Comparison of ENCODE assay signal across 10 mouse cellular contexts in genomic region chr19:27219586-27219985, GRCm38 (mm10). TPM values are rescaled to one million over a fixed set of nuclear protein-coding genes. Genes with fewer than 3 reads are reported as not detected.
A peak's percentile ranks its signal among the peaks of the same experiment; 100 is the strongest.
DNase-seq lines count a peak whose midpoint lies in the region; ATAC-seq and TF ChIP-seq lines count a peak whose summit lies in the region.
"Had no signal": no experiment of that assay in that cellular context is flagged by ENCODE, and none has a peak within 500 bp of the region (broad histone marks: within the 10 kb centered on the region; RNA-seq: fewer than 3 reads in every experiment).

No protein-coding gene starts in this region.

- intact Hi-C loops in gastrocnemius, adult 2 months (cut with DNase I), result loop anchor here (2.0 to 10.0 kb wide), 2 partner anchors 43 to 195 kb away; no protein-coding TSS in a partner anchor
- intact Hi-C loops in gastrocnemius, postnatal 36 days (cut with DNase I), result loop anchor here (5.0 to 10.0 kb wide), 3 partner anchors 42 to 195 kb away; no protein-coding TSS in a partner anchor
- intact Hi-C loops in left cerebral cortex, postnatal 36 days (cut with DNase I), result loop anchor here (5.0 to 10.0 kb wide), 5 partner anchors 95 to 472 kb away; partner anchors contain the start of gene Gm815

- H3K4me1 ChIP-seq in liver, adult 2 months (ENCODE audit: control insufficient read depth, insufficient read depth, low read length), result peaks cover 9% of the 10 kb centered on the region; the same call in 1 of the 2 replicates
- H3K4me1 ChIP-seq in liver, embryonic 12.5 days, result no peaks in the 10 kb centered on the region
- H3K4me1 ChIP-seq in hindbrain, embryonic 14.5 days (replicated peaks; ENCODE audit: control insufficient read depth, insufficient read depth, low read length), result peaks cover 16% of the 10 kb centered on the region
- peaks cover 55% of the 10 kb centered on the region for H3K4me1 ChIP-seq in midbrain, embryonic 13.5 days (replicated peaks)

- H3K27me3 ChIP-seq in liver, adult 2 months (ENCODE audit: control insufficient read depth, insufficient read depth, low read length), result peaks cover 15% of the 10 kb centered on the region
- peaks cover 67% of the 10 kb centered on the region for H3K27me3 ChIP-seq in liver, embryonic 12.5 days (replicated peaks)
- H3K27me3 ChIP-seq in hindbrain, embryonic 14.5 days (ENCODE audit: control insufficient read depth, insufficient read depth, low read length), result 0 out of 2 replicates have a peak, but pooled peaks cover 7% of the 10 kb centered on the region
- 0 out of 2 replicates have a peak, but pooled peaks cover 5% of the 10 kb centered on the region for H3K27me3 ChIP-seq in midbrain, embryonic 13.5 days

- H3K79me2 ChIP-seq in liver, adult 2 months (ENCODE audit: control insufficient read depth, insufficient read depth, low read length), result no peaks in the 10 kb centered on the region

- peak overlapping the region; percentile 94 for H3K4me3 ChIP-seq in gastrocnemius, adult 2 months
- no peak overlapping the region for H3K4me3 ChIP-seq in liver, adult 2 months (ENCODE audit: insufficient read depth, low read depth, low read length)
- H3K4me3 ChIP-seq in liver, embryonic 12.5 days, result no peak overlapping the region
- peak overlapping the region; percentile 92 for H3K4me3 ChIP-seq in hindbrain, embryonic 14.5 days (replicated peaks; ENCODE audit: low read length)
- H3K4me3 ChIP-seq in midbrain, embryonic 13.5 days (replicated peaks), result peak overlapping the region; percentile 81

- TF ChIP-seq CTCF in gastrocnemius, adult 2 months (IDR thresholded peaks at IDR 0.05), result no peak
- TF ChIP-seq CTCF in liver, adult 2 months (IDR thresholded peaks at IDR 0.05; ENCODE audit: low read depth, low read length), result no peak

- TF ChIP-seq POLR2A in liver, adult 2 months (IDR thresholded peaks at IDR 0.05; ENCODE audit: extremely low read depth, insufficient read depth, low read length), result no peak

- peak overlapping the region; percentile 97 for H3K27ac ChIP-seq in gastrocnemius, adult 2 months
- no peak overlapping the region for H3K27ac ChIP-seq in liver, adult 2 months (replicated peaks; ENCODE audit: insufficient read depth, low read depth, low read length)
- no peak overlapping the region for H3K27ac ChIP-seq in liver, embryonic 12.5 days
- H3K27ac ChIP-seq in hindbrain, embryonic 14.5 days, result no peak overlapping the region
- no peak overlapping the region for H3K27ac ChIP-seq in midbrain, embryonic 13.5 days

- no peak for DNase-seq in gastrocnemius, adult 2 months
- no peak for DNase-seq in gastrocnemius, postnatal 36 days
- peak; percentile 29 for DNase-seq in liver, adult 2 months (ENCODE audit: extremely low read depth, low read depth, low spot score)
- DNase-seq in hindbrain, embryonic 14.5 days (ENCODE audit: low spot score), result no peak
- no peak for DNase-seq in left cerebral cortex, postnatal 36 days (ENCODE audit: low spot score in 2 of 2)

- H3K9me3 ChIP-seq in liver, embryonic 12.5 days (replicated peaks), result no peaks in the 10 kb centered on the region
- H3K9me3 ChIP-seq in hindbrain, embryonic 14.5 days (ENCODE audit: control insufficient read depth, low read length), result no peaks in the 10 kb centered on the region
- no peaks in the 10 kb centered on the region for H3K9me3 ChIP-seq in midbrain, embryonic 13.5 days

- H3K9ac ChIP-seq in liver, adult 2 months (ENCODE audit: low read depth, low read length), result no peak overlapping the region
- H3K9ac ChIP-seq in liver, embryonic 12.5 days, result no peak overlapping the region
- no peak overlapping the region for H3K9ac ChIP-seq in hindbrain, embryonic 14.5 days
- H3K9ac ChIP-seq in midbrain, embryonic 13.5 days (replicated peaks), result 0 out of 2 replicates have a peak overlapping the region, but pooled peaks have one; percentile 88

- H3K4me2 ChIP-seq in liver, embryonic 12.5 days, result no peak overlapping the region
- H3K4me2 ChIP-seq in hindbrain, embryonic 14.5 days (replicated peaks), result peak overlapping the region; percentile 95
- H3K4me2 ChIP-seq in midbrain, embryonic 13.5 days (replicated peaks), result peak overlapping the region; percentile 91

- no peak for ATAC-seq in liver, embryonic 12.5 days
- ATAC-seq in hindbrain, embryonic 14.5 days (ENCODE audit: low FRiP score), result no peak
- ATAC-seq in midbrain, embryonic 13.5 days, result no peak
- no peak for ATAC-seq in erythroblast, adult 5-6 weeks (replicated peaks; ENCODE audit: low FRiP score, poor library complexity, severe bottlenecking)

- H3K36me3 ChIP-seq in liver, adult 2 months (ENCODE audit: control insufficient read depth, insufficient read depth, low read length), result no peaks in the 10 kb centered on the region
- H3K36me3 ChIP-seq in liver, embryonic 12.5 days, result no peaks in the 10 kb centered on the region
- no peaks in the 10 kb centered on the region for H3K36me3 ChIP-seq in hindbrain, embryonic 14.5 days (replicated peaks; ENCODE audit: control insufficient read depth, insufficient read depth)
- no peaks in the 10 kb centered on the region for H3K36me3 ChIP-seq in midbrain, embryonic 13.5 days

RNA-seq across cellular contexts. Expression of gene Vldlr, which starts 3.3 kb away (rescaled TPM):
- total RNA-seq in gastrocnemius, adult 2 months (2021), result 10 to 100 TPM; 64.1 to 99.2 TPM
- total RNA-seq in gastrocnemius, postnatal 36 days (2021), result 10 to 100 TPM; 55.6 to 58.2 TPM
- total RNA-seq in liver, adult 2 months (2014; rRNA removed), result 5.2 and 7.3 TPM in 2 replicates
- 3.8 and 9.1 TPM in 2 replicates for polyA plus RNA-seq in liver, adult 2 months (2012; rRNA removed)
- polyA plus RNA-seq in liver, embryonic 12.5 days (2016; fragmentation: Nextera tagmentation; extraction: Ambion mirVana), result 2.0 and 2.2 TPM in 2 replicates
- polyA plus RNA-seq in hindbrain, embryonic 14.5 days (2014; fragmentation: Nextera tagmentation; extraction: Ambion mirVana), result 28.9 and 31.7 TPM in 2 replicates
- polyA plus RNA-seq in midbrain, embryonic 13.5 days (2015; fragmentation: Nextera tagmentation; extraction: Ambion mirVana), result 29.8 and 31.6 TPM in 2 replicates
- total RNA-seq in erythroblast, adult 5-6 weeks (2015; ENCODE audit: low replicate concordance), result not detected in 2 replicates
- 0.14 and 3.7 TPM in 2 replicates for total RNA-seq in erythroblast, adult 5-6 weeks (2017; ENCODE audit: low replicate concordance)
- 10 to 100 TPM; 58.3 to 60.9 TPM for total RNA-seq in left cerebral cortex, postnatal 36 days (2021)
- total RNA-seq: megakaryocyte-erythroid progenitor cell, adult 5-6 weeks; MEL had no signal

Comparison
In these comparisons a context has a peak if more than half of its experiments do, and no peak if none do; other contexts are left out.
1. H3K4me3 ChIP-seq: peak in gastrocnemius, adult 2 months (single experiment), hindbrain, embryonic 14.5 days (single experiment) and midbrain, embryonic 13.5 days (single experiment); none in liver, adult 2 months (single experiment) and liver, embryonic 12.5 days (single experiment).